Mouse (Mus musculus): ENCODE measurements around the gene Etv1. TPM values are rescaled to one million over a fixed set of nuclear protein-coding genes. Genes with fewer than 3 reads are reported as not detected.
"Not testable (repeated sequence)": the region's sequence is repeated elsewhere in the genome, so short reads cannot be mapped to it uniquely, and the experiment has no call there.

The Etv1 gene
- total RNA-seq, 2 experiments from 2014 or later: 8.2 to 9.4 TPM

DNA sequence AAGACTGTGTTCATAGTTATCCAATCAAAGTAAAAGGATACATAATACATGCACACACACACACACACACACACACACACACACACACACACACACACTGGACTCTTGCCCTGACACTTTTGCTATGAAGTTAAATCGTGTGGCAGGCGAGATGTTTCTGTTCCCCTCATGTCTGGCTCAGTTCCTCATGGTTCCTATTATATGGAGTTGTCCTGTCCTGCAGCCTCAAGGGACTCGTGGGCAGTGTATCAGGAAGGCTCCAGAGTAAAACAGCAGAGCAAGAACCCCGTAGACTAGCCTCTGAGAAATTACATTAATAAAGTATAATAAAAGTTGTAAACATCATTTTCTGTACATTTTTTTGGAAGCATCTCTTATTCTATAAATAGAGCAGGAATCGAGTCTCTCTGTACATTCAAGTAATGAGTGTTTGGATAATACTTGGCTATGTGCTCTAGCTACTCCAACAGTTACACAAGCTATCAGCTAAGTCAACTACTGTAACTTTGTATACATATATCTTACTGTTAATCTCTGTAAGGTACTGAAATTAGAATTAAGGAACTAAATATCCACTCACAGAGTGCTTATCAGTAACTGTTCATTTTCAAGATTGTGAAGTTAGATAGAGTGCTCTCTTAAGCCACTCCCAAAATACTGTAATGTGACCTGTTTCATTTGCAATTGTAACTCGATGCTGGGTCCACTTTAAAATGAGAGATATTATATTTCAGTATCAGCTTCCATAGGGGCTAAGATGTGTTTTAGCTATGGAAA lies 35.0 kb downstream of the Etv1 start:
- no peak for DNase-seq
- intact Hi-C loops (cut with DNase I): no loop called here

GRCm38 (mm10) chr12:38816235-38816634 lies 37.1 kb downstream of the Etv1 start:
- DNase-seq: no peak
- intact Hi-C loops (cut with DNase I): no loop called here

- intact Hi-C loops (cut with DNase I): no loop called here
- no peak for DNase-seq
These were observed 39.1 kb downstream of the Etv1 start for GRCm38 (mm10) chr12:38818320-38818719.

GRCm38 (mm10) chr12:38820642-38821041 lies 41.5 kb downstream of the Etv1 start:
- DNase-seq: no peak

GRCm38 (mm10) chr12:38824405-38824804 lies 45.2 kb downstream of the Etv1 start:
- intact Hi-C loops (cut with DNase I): no loop called here

More at GRCm38 (mm10) chr12:38820642-38821041, 41.5 kb downstream of the Etv1 start:
- intact Hi-C loops (cut with DNase I): no loop called here

DNA sequence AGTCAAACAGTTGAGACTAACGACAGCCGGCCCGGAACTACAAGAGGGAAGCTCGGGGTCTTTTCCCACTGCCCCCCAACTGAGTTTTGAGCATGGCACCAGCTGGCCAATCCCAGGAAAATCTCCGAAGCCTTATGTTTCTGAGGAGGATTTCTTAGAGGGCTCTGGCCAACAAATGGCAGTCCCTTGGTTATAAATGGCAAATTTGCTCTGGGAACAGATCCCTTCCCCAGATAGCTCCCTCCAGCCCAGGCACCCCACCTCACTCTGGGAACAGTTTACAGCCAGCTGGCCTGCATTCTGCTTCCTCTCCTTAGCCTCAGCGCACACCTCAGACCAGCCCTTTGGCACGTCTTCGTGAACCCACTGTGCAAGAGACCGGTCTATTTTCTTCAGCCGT lies 53.8 kb downstream of the Etv1 start:
- intact Hi-C loops (cut with DNase I): no loop called here
- DNase-seq: no peak

More at GRCm38 (mm10) chr12:38824405-38824804, 45.2 kb downstream of the Etv1 start:
- DNase-seq: no peak

DNA sequence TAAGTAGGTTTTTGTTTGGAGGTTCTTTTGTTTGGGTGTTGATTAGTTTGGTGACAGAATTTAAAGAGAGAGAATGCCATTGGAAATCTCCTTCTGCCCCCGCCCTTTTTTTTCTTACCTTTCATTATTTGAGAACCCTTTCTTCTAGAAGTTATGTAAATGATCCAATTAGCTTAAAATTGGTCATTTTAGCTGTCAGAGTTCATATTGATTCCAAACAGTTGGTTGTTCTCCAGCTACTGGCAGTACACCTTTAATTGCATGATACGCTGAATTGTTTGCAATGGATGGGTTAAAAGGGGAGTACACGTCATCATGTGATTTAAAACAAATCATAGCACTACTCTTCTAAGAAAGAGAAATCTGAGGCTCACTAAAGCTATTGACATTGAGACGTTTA lies 55.4 kb downstream of the Etv1 start:
- intact Hi-C loops (cut with DNase I): no loop called here
- no peak for DNase-seq

DNA sequence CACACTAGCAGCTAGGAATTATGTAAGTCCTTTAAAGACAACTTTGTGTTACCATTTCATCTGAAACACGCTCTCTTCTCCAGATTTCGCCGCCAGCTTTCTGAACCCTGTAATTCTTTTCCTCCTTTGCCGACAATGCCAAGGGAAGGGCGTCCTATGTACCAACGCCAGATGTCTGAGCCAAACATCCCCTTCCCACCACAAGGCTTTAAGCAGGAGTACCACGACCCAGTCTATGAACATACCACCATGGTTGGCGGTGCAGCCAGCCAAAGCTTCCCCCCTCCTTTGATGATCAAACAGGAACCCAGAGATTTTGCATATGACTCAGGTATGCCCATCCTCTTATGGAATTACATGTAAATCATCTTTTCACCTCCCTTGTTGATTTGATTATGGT lies 55.8 kb downstream of the Etv1 start:
- DNase-seq; intact Hi-C loops (cut with DNase I): not testable (repeated sequence)

GRCm38 (mm10) chr12:38843801-38844295 lies 64.7 kb downstream of the Etv1 start:
- DNase-seq: no peak

DNA sequence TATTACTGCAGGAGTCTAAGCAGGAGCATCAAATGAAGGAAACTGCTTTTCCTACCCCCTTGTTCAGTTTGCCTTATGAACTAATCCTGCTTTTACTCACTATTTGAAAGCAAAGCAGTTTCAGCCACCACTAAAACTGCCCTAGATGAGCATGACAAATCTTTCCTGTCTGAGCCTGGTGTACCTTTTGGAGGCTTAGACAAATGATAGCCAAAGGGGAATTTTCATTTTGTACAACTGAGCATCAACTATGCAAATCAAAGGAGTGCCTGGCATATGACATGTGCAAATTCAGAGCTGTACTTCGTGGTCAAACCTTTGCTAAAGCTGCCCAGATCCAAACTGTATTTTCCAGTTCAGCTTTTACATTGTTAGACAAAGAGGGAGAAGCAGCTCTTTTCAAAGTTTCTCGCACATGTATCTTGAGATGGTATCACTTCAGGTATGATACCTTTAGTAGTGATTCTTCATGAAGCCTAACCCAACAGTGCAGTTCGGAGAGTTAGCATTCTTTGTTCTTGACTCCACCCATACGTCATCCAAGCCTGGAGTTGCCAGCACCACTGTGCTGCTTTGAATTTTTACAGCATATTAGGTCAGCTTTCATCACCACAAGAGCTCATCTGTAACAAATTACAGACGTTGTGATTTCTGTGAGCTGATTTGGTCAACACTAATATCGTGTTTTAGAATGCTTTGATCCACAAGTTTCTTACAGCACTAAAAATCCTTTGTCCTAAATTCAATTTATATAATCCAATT lies 68.5 kb downstream of the Etv1 start:
- intact Hi-C loops (cut with DNase I): no loop called here
- no peak for DNase-seq

More at GRCm38 (mm10) chr12:38843801-38844295, 64.7 kb downstream of the Etv1 start:
- intact Hi-C loops (cut with DNase I): no loop called here

- DNase-seq: no peak
- intact Hi-C loops (cut with DNase I): no loop called here
These were observed 70.8 kb downstream of the Etv1 start for GRCm38 (mm10) chr12:38849994-38850393.

- DNase-seq: no peak
- intact Hi-C loops (cut with DNase I): no loop called here
These were observed 75.1 kb downstream of the Etv1 start for GRCm38 (mm10) chr12:38854274-38854673.

GRCm38 (mm10) chr12:38854751-38855150 lies 75.6 kb downstream of the Etv1 start:
- DNase-seq: no peak
- intact Hi-C loops (cut with DNase I): no loop called here

DNA sequence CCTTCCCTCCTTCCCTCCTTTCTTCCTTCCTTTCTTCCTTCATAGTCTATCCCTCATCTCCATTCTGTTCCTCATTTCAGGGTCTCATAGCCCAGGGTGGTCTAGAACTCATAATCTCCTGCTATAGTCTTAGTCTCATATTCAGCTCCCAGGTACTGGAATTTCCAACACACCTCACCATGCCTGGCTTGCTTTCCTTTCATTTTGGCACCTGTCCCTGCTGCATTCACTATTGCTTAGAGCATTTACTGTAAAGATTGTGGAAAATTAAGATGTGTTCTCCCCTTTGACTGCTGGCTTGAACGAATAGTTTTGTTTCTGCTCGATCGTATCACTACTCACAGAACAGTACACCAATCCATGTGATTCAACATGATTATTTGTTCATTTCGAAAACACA lies 80.5 kb downstream of the Etv1 start:
- intact Hi-C loops (cut with DNase I): no loop called here
- no peak for DNase-seq

DNA sequence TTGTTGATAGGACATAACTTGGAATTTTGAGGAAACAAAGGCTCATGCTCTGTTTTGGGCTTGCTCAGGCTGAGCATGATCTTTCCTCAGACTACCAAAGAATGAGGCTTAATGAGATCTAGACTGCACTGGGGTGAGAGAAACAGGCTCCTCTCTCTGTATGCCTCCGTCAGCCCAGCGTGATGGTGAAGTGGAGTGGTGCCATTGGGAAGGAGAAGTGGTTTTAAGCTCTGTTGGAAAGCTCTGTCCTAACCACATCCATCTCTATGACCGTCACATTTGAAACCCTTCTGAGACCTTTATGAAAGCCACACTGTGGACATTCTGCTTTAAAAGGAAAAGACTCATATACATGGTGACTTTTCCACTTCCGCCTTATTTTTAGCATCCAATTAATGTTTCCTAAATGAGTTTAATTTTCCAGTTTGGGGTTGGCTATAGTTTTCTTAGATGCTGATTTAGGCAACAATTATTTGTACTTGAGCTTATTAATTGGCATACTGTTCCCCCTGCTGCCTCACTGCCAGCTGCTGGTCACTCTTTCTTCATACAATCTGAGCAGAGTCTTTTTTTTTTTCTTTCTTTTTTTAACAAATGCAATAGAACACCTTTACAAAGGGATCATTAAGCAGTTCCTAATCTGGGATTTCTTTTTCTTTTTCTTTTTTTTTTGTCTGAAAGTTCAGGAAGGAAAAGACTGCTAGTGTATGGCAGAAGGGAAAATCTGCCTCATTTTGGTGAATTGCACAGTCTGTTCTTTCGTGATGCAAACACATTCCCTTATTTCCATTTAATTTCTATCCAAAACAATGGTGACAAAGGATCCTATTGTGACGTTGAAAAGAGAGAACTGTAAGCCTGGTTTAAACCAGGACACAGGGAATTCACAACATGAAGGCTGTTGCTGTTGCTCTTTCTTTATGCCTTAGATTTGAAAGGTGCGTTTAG lies 81.3 kb downstream of the Etv1 start:
- intact Hi-C loops (cut with DNase I): no loop called here

GRCm38 (mm10) chr12:38863395-38863794 lies 84.2 kb downstream of the Etv1 start:
- intact Hi-C loops (cut with DNase I): no loop called here
- DNase-seq: no peak

More for the DNA sequence above, 81.3 kb downstream of the Etv1 start:
- no peak for DNase-seq

DNA sequence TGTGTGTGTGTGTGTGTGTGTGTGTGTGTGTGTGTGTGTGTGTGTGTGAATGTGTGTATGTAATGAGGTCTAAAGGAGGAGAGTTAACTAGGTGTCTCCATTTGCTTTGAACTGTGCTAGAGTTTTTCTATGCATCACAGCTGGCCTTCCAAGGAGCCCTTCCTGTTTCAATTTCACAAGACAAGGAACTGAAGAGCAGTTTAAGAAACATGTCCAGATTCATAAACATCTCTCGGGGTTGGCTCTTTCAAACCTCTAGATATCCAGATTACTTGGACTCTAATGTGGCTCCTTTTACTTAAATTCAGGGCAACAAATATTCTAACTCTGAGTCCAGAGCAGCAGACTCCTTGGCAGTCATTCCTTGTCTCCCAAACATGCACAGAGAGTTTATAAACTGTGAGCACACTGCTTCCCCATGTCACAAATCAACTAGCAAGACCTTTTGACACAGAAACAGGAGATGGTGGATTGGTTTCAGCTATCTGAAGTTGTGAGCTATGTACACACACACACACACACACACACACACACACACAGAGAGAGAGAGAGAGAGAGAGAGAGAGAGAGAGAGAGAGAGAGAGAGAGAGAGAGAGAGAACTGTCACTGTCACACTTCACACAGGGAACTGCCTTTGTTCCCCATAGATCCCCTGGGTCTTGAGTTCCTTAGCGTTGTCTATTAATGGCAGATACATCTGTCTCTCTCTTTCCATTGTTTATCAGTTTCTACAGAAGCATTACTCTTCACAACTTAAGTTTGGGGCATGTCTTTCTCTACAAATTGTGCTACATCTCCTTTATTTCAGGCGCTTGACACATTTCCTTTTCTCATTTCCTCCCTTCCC lies 85.0 kb downstream of the Etv1 start:
- intact Hi-C loops (cut with DNase I): no loop called here
- DNase-seq: no peak

- intact Hi-C loops (cut with DNase I): no loop called here
- DNase-seq: no peak
These were observed 95.4 kb downstream of the Etv1 start for GRCm38 (mm10) chr12:38874470-38874995.

GRCm38 (mm10) chr12:38904516-38904915 lies 125.3 kb downstream of the Etv1 start:
- DNase-seq: no peak

More at GRCm38 (mm10) chr12:38904516-38904915, 125.3 kb downstream of the Etv1 start:
- intact Hi-C loops (cut with DNase I): no loop called here

Data from heart, postnatal 36 days (tissue).